13 mouse cellular contexts compared by ENCODE assay signal in the genomic region with DNA sequence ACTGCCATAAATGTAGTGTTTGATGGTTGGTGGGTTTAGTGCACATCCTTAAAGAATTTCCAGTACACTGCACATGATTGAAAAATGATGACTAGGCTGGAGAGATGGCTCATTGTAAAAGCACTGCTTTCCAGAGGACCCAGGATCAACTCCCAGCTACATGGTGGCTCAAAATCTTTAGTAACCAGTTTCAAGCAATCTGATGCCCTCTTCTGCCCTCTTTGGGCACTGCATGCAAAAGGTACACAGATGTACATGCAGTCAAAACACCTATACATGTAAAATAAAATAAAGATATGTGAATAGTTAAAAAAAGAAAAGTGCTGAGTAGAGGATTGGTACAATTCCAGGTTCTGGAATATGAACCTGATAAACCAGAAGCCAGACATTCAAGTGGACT. TPM values are rescaled to one million over a fixed set of nuclear protein-coding genes. Genes with fewer than 3 reads are reported as not detected.
DNase-seq lines count a peak whose midpoint lies in the region; ATAC-seq and TF ChIP-seq lines count a peak whose summit lies in the region.
"Had no signal": no experiment of that assay in that cellular context is flagged by ENCODE, and none has a peak within 500 bp of the region (broad histone marks: within the 10 kb centered on the region; RNA-seq: fewer than 3 reads in every experiment).

No protein-coding gene starts in this region.

- no peak overlapping the region for H3K9ac ChIP-seq in forebrain, postnatal 0 days
- H3K9ac ChIP-seq: embryonic facial prominence, embryonic 13.5 days; heart, embryonic 13.5 days; neural tube, embryonic 12.5 days had no signal

- no peak overlapping the region for H3K4me3 ChIP-seq in forebrain, postnatal 0 days (ENCODE audit: low read depth, low read length)
- no peak overlapping the region for H3K4me3 ChIP-seq in forebrain, embryonic 10.5 days
- no peak overlapping the region for H3K4me3 ChIP-seq in left cerebral cortex, adult 2 months
- H3K4me3 ChIP-seq: embryonic facial prominence, embryonic 13.5 days; heart, embryonic 13.5 days; neural tube, embryonic 12.5 days had no signal

- TF ChIP-seq CTCF in forebrain, postnatal 0 days (IDR thresholded peaks at IDR 0.05; ENCODE audit: low read depth): peak; percentile 51
- peak; percentile 35 for TF ChIP-seq CTCF in left cerebral cortex, adult 2 months (IDR thresholded peaks at IDR 0.05)

- no peaks in the 10 kb centered on the region for H3K36me3 ChIP-seq in forebrain, postnatal 0 days (ENCODE audit: insufficient read depth)
- peaks cover 99% of the 10 kb centered on the region for H3K36me3 ChIP-seq in forebrain, embryonic 10.5 days (replicated peaks)

- no peak overlapping the region for H3K4me2 ChIP-seq in forebrain, postnatal 0 days (ENCODE audit: low read depth)
- H3K4me2 ChIP-seq: embryonic facial prominence, embryonic 13.5 days; heart, embryonic 13.5 days; neural tube, embryonic 12.5 days had no signal

- no peaks in the 10 kb centered on the region for H3K9me3 ChIP-seq in forebrain, postnatal 0 days (ENCODE audit: low read length)
- H3K9me3 ChIP-seq in forebrain, embryonic 10.5 days: no peaks in the 10 kb centered on the region
- H3K9me3 ChIP-seq: embryonic facial prominence, embryonic 13.5 days; heart, embryonic 13.5 days; neural tube, embryonic 12.5 days had no signal

- no peak overlapping the region for H3K27ac ChIP-seq in forebrain, postnatal 0 days (ENCODE audit: low read depth, low read length)
- H3K27ac ChIP-seq in forebrain, embryonic 10.5 days: no peak overlapping the region
- H3K27ac ChIP-seq in left cerebral cortex, adult 2 months: no peak overlapping the region
- H3K27ac ChIP-seq: embryonic facial prominence, embryonic 13.5 days; heart, embryonic 13.5 days; neural tube, embryonic 12.5 days had no signal

- no peaks in the 10 kb centered on the region for H3K4me1 ChIP-seq in forebrain, postnatal 0 days (ENCODE audit: insufficient read depth)
- H3K4me1 ChIP-seq in forebrain, embryonic 10.5 days: no peaks in the 10 kb centered on the region
- H3K4me1 ChIP-seq: embryonic facial prominence, embryonic 13.5 days; heart, embryonic 13.5 days; neural tube, embryonic 12.5 days had no signal

- no peak for DNase-seq in forebrain, postnatal 0 days
- no peak for DNase-seq in forebrain, embryonic 10.5 days (ENCODE audit: extremely low spot score, low spot score)
- no peak for DNase-seq in left cerebral cortex, adult 2 months (ENCODE audit: extremely low spot score in 1 of 2, low spot score in 2 of 2)
- DNase-seq in left cerebral cortex, postnatal 14 days (ENCODE audit: low spot score in 2 of 2): no peak
- DNase-seq in 416B (ENCODE audit: low read depth): peak; percentile 55
- peak; percentile 52 for DNase-seq in NIH3T3 (ENCODE audit: low read depth)
- DNase-seq in urinary bladder, postnatal 14 days (ENCODE audit: low spot score): no peak
- DNase-seq in adipocyte (ENCODE audit: low spot score): no peak

- intact Hi-C loops in left cerebral cortex, adult 2 months (cut with DNase I): no loop called here
- intact Hi-C loops in left cerebral cortex, postnatal 14 days (cut with DNase I): no loop called here

- H3K27me3 ChIP-seq in forebrain, postnatal 0 days (ENCODE audit: insufficient read depth, low read length): no peaks in the 10 kb centered on the region
- no peaks in the 10 kb centered on the region for H3K27me3 ChIP-seq in forebrain, embryonic 10.5 days (ENCODE audit: poor library complexity, severe bottlenecking)
- H3K27me3 ChIP-seq: embryonic facial prominence, embryonic 13.5 days; heart, embryonic 13.5 days; neural tube, embryonic 12.5 days had no signal

- no peak for ATAC-seq in forebrain, postnatal 0 days
- ATAC-seq: intestine, embryonic 16.5 days had no signal

RNA-seq across cellular contexts. Expression of a gene that starts 19.2 kb away (rescaled TPM):
- 1.1 and 1.8 TPM in 2 replicates for total RNA-seq in forebrain, postnatal 0 days (2014; rRNA removed)
- 0.50 and 1.2 TPM in 2 replicates for polyA plus RNA-seq in forebrain, postnatal 0 days (2015; fragmentation: Nextera tagmentation; extraction: Ambion mirVana)
- polyA plus RNA-seq in forebrain, embryonic 10.5 days (2016; fragmentation: Nextera tagmentation; extraction: Ambion mirVana): 18.0 and 18.2 TPM in 2 replicates
- total RNA-seq in left cerebral cortex, adult 2 months (2021): under 1 TPM in 1 of 2 experiments, not detected in 1; 0.11 TPM
- under 1 TPM; 0.22 to 0.63 TPM for total RNA-seq in left cerebral cortex, postnatal 14 days (2021)

RNA-seq across cellular contexts. Expression of a gene that starts 36.3 kb away (rescaled TPM):
- total RNA-seq in forebrain, postnatal 0 days (2014; rRNA removed): 5.7 and 6.4 TPM in 2 replicates
- polyA plus RNA-seq in forebrain, postnatal 0 days (2015; fragmentation: Nextera tagmentation; extraction: Ambion mirVana): 1.4 and 2.0 TPM in 2 replicates
- polyA plus RNA-seq in forebrain, embryonic 10.5 days (2016; fragmentation: Nextera tagmentation; extraction: Ambion mirVana): 6.3 and 6.4 TPM in 2 replicates
- total RNA-seq in left cerebral cortex, adult 2 months (2021): 1 to 10 TPM; 1.4 to 1.7 TPM
- 1 to 10 TPM; 1.9 to 2.4 TPM for total RNA-seq in left cerebral cortex, postnatal 14 days (2021)

RNA-seq across cellular contexts. Expression of a gene that starts 53.5 kb away (rescaled TPM):
- 0.31 TPM in 1 of 2 replicates, not detected in the other for total RNA-seq in forebrain, postnatal 0 days (2014; rRNA removed)
- 0.21 TPM in 1 of 2 replicates, not detected in the other for polyA plus RNA-seq in forebrain, postnatal 0 days (2015; fragmentation: Nextera tagmentation; extraction: Ambion mirVana)
- polyA plus RNA-seq in forebrain, embryonic 10.5 days (2016; fragmentation: Nextera tagmentation; extraction: Ambion mirVana): not detected in 2 replicates
- not detected for total RNA-seq in left cerebral cortex, adult 2 months (2021)
- not detected for total RNA-seq in left cerebral cortex, postnatal 14 days (2021)
- total RNA-seq: left cerebral cortex, postnatal 36 days had no signal
- polyA plus RNA-seq: embryonic facial prominence, embryonic 13.5 days; heart, embryonic 13.5 days; intestine, embryonic 16.5 days; neural tube, embryonic 12.5 days had no signal

Comparison
In these comparisons a context has a peak if more than half of its experiments do, and no peak if none do; other contexts are left out.
1. DNase-seq: peak in 416B (single experiment) and NIH3T3 (single experiment); none in forebrain, postnatal 0 days (single experiment), forebrain, embryonic 10.5 days (single experiment), left cerebral cortex, adult 2 months (0 of 2), left cerebral cortex, postnatal 14 days (0 of 2), urinary bladder, postnatal 14 days (single experiment) and adipocyte (single experiment).